Mouse (Mus musculus): ENCODE measurements around the gene Rpp25l. TPM values are rescaled to one million over a fixed set of nuclear protein-coding genes. Genes with fewer than 3 reads are reported as not detected.
A peak's percentile ranks its signal among the peaks of the same experiment; 100 is the strongest.

The Rpp25l gene
- polyA plus RNA-seq, 1 experiment from 2014 or later, result 68.7 TPM

- Histone ChIP-seq H3K9ac (ENCODE audit: low read depth, low read length) (peak within 1 kb of the TSS; percentile 81), H3K9me3 (ENCODE audit: control insufficient read depth, low read length) (no peaks in the 10 kb centered on the region), H3K27me3 (replicated peaks; ENCODE audit: control insufficient read depth, insufficient read depth, low read length) (peaks cover 42% of the 10 kb centered on the region), H3K4me2 (ENCODE audit: low read depth, low read length) (peak within 1 kb of the TSS; percentile 75), H3K36me3 (ENCODE audit: control insufficient read depth, insufficient read depth, low read length) (peaks cover 21% of the 10 kb centered on the region; the same call in 1 of the 2 replicates), H3K4me3 (ENCODE audit: low read depth, low read length) (peak within 1 kb of the TSS; percentile 65), H3K4me1 (ENCODE audit: control insufficient read depth, insufficient read depth, low read length) (peaks cover 7% of the 10 kb centered on the region; the same call in 1 of the 2 replicates), H3K27ac (replicated peaks; ENCODE audit: low read depth, low read length) (no peak within 1 kb of the TSS)
- peak; percentile 96 for ATAC-seq (ENCODE audit: low read depth)
- peak; percentile 99 for DNase-seq (ENCODE audit: low spot score)
- WGBS, result under 1% methylated on average over 27 of the region's 27 CpGs
Measured at GRCm38 (mm10) chr4:41722918-41723351, 9.6 kb upstream of the Rpp25l start, which contains the start of gene Dctn3. Dctn3 (minus strand) TSS chr4:41723170.

- Histone ChIP-seq H3K4me2 (ENCODE audit: low read depth, low read length) (no peak overlapping the region), H3K9ac (ENCODE audit: low read depth, low read length) (peak overlapping the region; percentile 17; the same call in 1 of the 2 replicates), H3K27me3 (replicated peaks; ENCODE audit: control insufficient read depth, insufficient read depth, low read length) (no peaks in the 10 kb centered on the region), H3K36me3 (ENCODE audit: control insufficient read depth, insufficient read depth, low read length) (peaks cover 27% of the 10 kb centered on the region; the same call in 1 of the 2 replicates), H3K9me3 (ENCODE audit: control insufficient read depth, low read length) (no peaks in the 10 kb centered on the region), H3K4me1 (ENCODE audit: control insufficient read depth, insufficient read depth, low read length) (peaks cover 12% of the 10 kb centered on the region), H3K4me3 (ENCODE audit: low read depth, low read length) (no peak overlapping the region), H3K27ac (replicated peaks; ENCODE audit: low read depth, low read length) (peak overlapping the region; percentile 25; the same call in 1 of the 2 replicates)
- ATAC-seq (ENCODE audit: low read depth) (no peak), DNase-seq (ENCODE audit: low spot score) (peak; percentile 73)
- 36% methylated on average over 6 of the region's 6 CpGs for WGBS
Measured at GRCm38 (mm10) chr4:41716834-41717233, 3.5 kb upstream of the Rpp25l start.

- no peaks in the 10 kb centered on the region for H3K27me3 ChIP-seq (replicated peaks; ENCODE audit: control insufficient read depth, insufficient read depth, low read length)
- peaks cover 33% of the 10 kb centered on the region; the same call in 1 of the 2 replicates for H3K36me3 ChIP-seq (ENCODE audit: control insufficient read depth, insufficient read depth, low read length)
- H3K9ac ChIP-seq (ENCODE audit: low read depth, low read length), result no peak overlapping the region
- H3K27ac ChIP-seq (replicated peaks; ENCODE audit: low read depth, low read length), result no peak overlapping the region
- ATAC-seq (ENCODE audit: low read depth), result no peak
- no peaks in the 10 kb centered on the region for H3K9me3 ChIP-seq (ENCODE audit: control insufficient read depth, low read length)
- 84% methylated on average over 5 of the region's 5 CpGs for WGBS
- no peak overlapping the region for H3K4me2 ChIP-seq (ENCODE audit: low read depth, low read length)
- H3K4me1 ChIP-seq (ENCODE audit: control insufficient read depth, insufficient read depth, low read length), result peaks cover 17% of the 10 kb centered on the region
- DNase-seq (ENCODE audit: low spot score), result no peak
- H3K4me3 ChIP-seq (ENCODE audit: low read depth, low read length), result no peak overlapping the region
Measured at GRCm38 (mm10) chr4:41715596-41715995, 2.3 kb upstream of the Rpp25l start.

GRCm38 (mm10) chr4:41715082-41715481, 1.7 kb upstream of the Rpp25l start:
- H3K4me3 ChIP-seq (ENCODE audit: low read depth, low read length), result no peak overlapping the region
- H3K9ac ChIP-seq (ENCODE audit: low read depth, low read length), result no peak overlapping the region
- ATAC-seq (ENCODE audit: low read depth), result no peak
- H3K4me2 ChIP-seq (ENCODE audit: low read depth, low read length), result no peak overlapping the region
- peaks cover 17% of the 10 kb centered on the region for H3K4me1 ChIP-seq (ENCODE audit: control insufficient read depth, insufficient read depth, low read length)
- no peak overlapping the region for H3K27ac ChIP-seq (replicated peaks; ENCODE audit: low read depth, low read length)
- H3K9me3 ChIP-seq (ENCODE audit: control insufficient read depth, low read length), result no peaks in the 10 kb centered on the region
- H3K27me3 ChIP-seq (replicated peaks; ENCODE audit: control insufficient read depth, insufficient read depth, low read length), result no peaks in the 10 kb centered on the region
- DNase-seq (ENCODE audit: low spot score), result no peak
- H3K36me3 ChIP-seq (ENCODE audit: control insufficient read depth, insufficient read depth, low read length), result peaks cover 35% of the 10 kb centered on the region; the same call in 1 of the 2 replicates
- WGBS, result 76% methylated on average over 8 of the region's 8 CpGs

- Histone ChIP-seq H3K36me3 (ENCODE audit: control insufficient read depth, insufficient read depth, low read length) (peaks cover 27% of the 10 kb centered on the region; the same call in 1 of the 2 replicates), H3K27me3 (replicated peaks; ENCODE audit: control insufficient read depth, insufficient read depth, low read length) (no peaks in the 10 kb centered on the region), H3K4me1 (ENCODE audit: control insufficient read depth, insufficient read depth, low read length) (peaks cover 17% of the 10 kb centered on the region), H3K9ac (ENCODE audit: low read depth, low read length) (no peak overlapping the region), H3K4me2 (ENCODE audit: low read depth, low read length) (peak overlapping the region; percentile 78), H3K4me3 (ENCODE audit: low read depth, low read length) (peak overlapping the region; percentile 70), H3K9me3 (ENCODE audit: control insufficient read depth, low read length) (no peaks in the 10 kb centered on the region), H3K27ac (replicated peaks; ENCODE audit: low read depth, low read length) (no peak overlapping the region)
- 0 out of 2 replicates have a peak, but pooled peaks have one; percentile 20 for ATAC-seq (ENCODE audit: low read depth)
- 7% methylated on average over 8 of the region's 8 CpGs for WGBS
- DNase-seq (ENCODE audit: low spot score), result peak; percentile 86
Measured at GRCm38 (mm10) chr4:41714276-41714675, 942 bp upstream of the Rpp25l start.

GRCm38 (mm10) chr4:41712421-41713196, 725 bp downstream of the Rpp25l start:
- WGBS, result 40% methylated on average over 30 of the region's 31 CpGs

GRCm38 (mm10) chr4:41711705-41712375, 1.5 kb downstream of the Rpp25l start:
- Histone ChIP-seq H3K27ac (replicated peaks; ENCODE audit: low read depth, low read length) (0 out of 2 replicates have a peak overlapping the region, but pooled peaks have one; percentile 8), H3K36me3 (ENCODE audit: control insufficient read depth, insufficient read depth, low read length) (0 out of 2 replicates have a peak, but pooled peaks cover 8% of the 10 kb centered on the region), H3K9ac (ENCODE audit: low read depth, low read length) (peak overlapping the region; percentile 89), H3K4me2 (ENCODE audit: low read depth, low read length) (peak overlapping the region; percentile 78), H3K4me1 (ENCODE audit: control insufficient read depth, insufficient read depth, low read length) (peaks cover 21% of the 10 kb centered on the region), H3K27me3 (replicated peaks; ENCODE audit: control insufficient read depth, insufficient read depth, low read length) (no peaks in the 10 kb centered on the region), H3K9me3 (ENCODE audit: control insufficient read depth, low read length) (no peaks in the 10 kb centered on the region), H3K4me3 (ENCODE audit: low read depth, low read length) (peak overlapping the region; percentile 70)
- ATAC-seq (ENCODE audit: low read depth) (no peak), DNase-seq (ENCODE audit: low spot score) (no peak)
- 64% methylated on average over 16 of the region's 16 CpGs for WGBS

More at GRCm38 (mm10) chr4:41712421-41713196, 725 bp downstream of the Rpp25l start:
- H3K27me3 ChIP-seq (replicated peaks; ENCODE audit: control insufficient read depth, insufficient read depth, low read length), result no peaks in the 10 kb centered on the region
- peak overlapping the region; percentile 70 for H3K4me3 ChIP-seq (ENCODE audit: low read depth, low read length)
- H3K4me1 ChIP-seq (ENCODE audit: control insufficient read depth, insufficient read depth, low read length), result peaks cover 17% of the 10 kb centered on the region
- H3K27ac ChIP-seq (replicated peaks; ENCODE audit: low read depth, low read length), result peak overlapping the region; percentile 36
- H3K4me2 ChIP-seq (ENCODE audit: low read depth, low read length), result peak overlapping the region; percentile 78
- 0 out of 2 replicates have a peak, but pooled peaks cover 12% of the 10 kb centered on the region for H3K36me3 ChIP-seq (ENCODE audit: control insufficient read depth, insufficient read depth, low read length)
- no peaks in the 10 kb centered on the region for H3K9me3 ChIP-seq (ENCODE audit: control insufficient read depth, low read length)
- ATAC-seq (ENCODE audit: low read depth) (peak; percentile 7; the same call in 1 of the 2 replicates), DNase-seq (ENCODE audit: low spot score) (no peak)
- peak overlapping the region; percentile 89 for H3K9ac ChIP-seq (ENCODE audit: low read depth, low read length)

- Histone ChIP-seq H3K27ac (replicated peaks; ENCODE audit: low read depth, low read length) (no peak overlapping the region), H3K9ac (ENCODE audit: low read depth, low read length) (no peak overlapping the region), H3K36me3 (ENCODE audit: control insufficient read depth, insufficient read depth, low read length) (0 out of 2 replicates have a peak, but pooled peaks cover 8% of the 10 kb centered on the region), H3K4me1 (ENCODE audit: control insufficient read depth, insufficient read depth, low read length) (peaks cover 29% of the 10 kb centered on the region), H3K4me2 (ENCODE audit: low read depth, low read length) (no peak overlapping the region), H3K9me3 (ENCODE audit: control insufficient read depth, low read length) (no peaks in the 10 kb centered on the region), H3K27me3 (replicated peaks; ENCODE audit: control insufficient read depth, insufficient read depth, low read length) (0 out of 2 replicates have a peak, but pooled peaks cover under 1% of the 10 kb centered on the region), H3K4me3 (ENCODE audit: low read depth, low read length) (no peak overlapping the region)
- DNase-seq (ENCODE audit: low spot score) (no peak), ATAC-seq (ENCODE audit: low read depth) (no peak)
- WGBS, result 66% methylated on average over 4 of the region's 4 CpGs
Measured at GRCm38 (mm10) chr4:41710229-41710628, 3.1 kb downstream of the Rpp25l start.

Measured in embryonic facial prominence, embryonic 14.5 days (tissue).